Mouse (Mus musculus): Measurements from ENCODE around the gene Pex3. TPM values are rescaled to one million over a fixed set of nuclear protein-coding genes. Genes with fewer than 3 reads are reported as not detected.

Gene Pex3
- total RNA-seq, 1 experiment = 14.8 TPM

- DNase-seq (ENCODE audit: low read depth, low spot score) = peak; percentile 65
- Histone ChIP-seq H3K4me3 (ENCODE audit: insufficient read depth in 1 of 2, low read depth in 1 of 2, low read length in 2 of 2, poor library complexity in 1 of 2, severe bottlenecking in 1 of 2) (peak overlapping the region; percentile 47 to 96), H3K4me1 (ENCODE audit: control insufficient read depth in 2 of 2, insufficient read depth in 2 of 2, low read length in 2 of 2, poor library complexity in 1 of 2) (peaks cover 2 to 3% of the 10 kb centered on the region in 2 experiments; a peak in 1 of 4 replicates), H3K9ac (ENCODE audit: insufficient read depth, low read depth, low read length, poor library complexity, severe bottlenecking) (peak overlapping the region; percentile 46), H3K27ac (ENCODE audit: insufficient read depth, low read depth, low read length, poor library complexity, severe bottlenecking) (no peak overlapping the region), H3K36me3 (ENCODE audit: control insufficient read depth, insufficient read depth, low read length, poor library complexity, severe bottlenecking) (no peaks in the 10 kb centered on the region), H3K9me3 (ENCODE audit: control insufficient read depth, insufficient read depth, low read depth, low read length) (no peaks in the 10 kb centered on the region)
- TF ChIP-seq CHD2 (IDR thresholded peaks at IDR 0.05; ENCODE audit: low read depth, low read length) = no peak
- no peak for TF ChIP-seq ZC3H11A (IDR thresholded peaks at IDR 0.05; ENCODE audit: borderline replicate concordance, low read depth, low read length)
- TF ChIP-seq ZNF384 (IDR thresholded peaks at IDR 0.05; ENCODE audit: low read depth, low read length) = no peak
- TF ChIP-seq MAFK (IDR thresholded peaks at IDR 0.05; ENCODE audit: insufficient read depth, low read depth, low read length) = no peak
- TF ChIP-seq HCFC1 (IDR thresholded peaks at IDR 0.05; ENCODE audit: borderline replicate concordance, insufficient read depth, low read length) = no peak
- in situ Hi-C loops (cut with MboI; ENCODE audit: low sequenced_read_pairs in 2 of 2, unreplicated experiment in 2 of 2) = no loop called here
These were observed 51.9 kb downstream of the Pex3 start for GRCm38 (mm10) chr10:13500938-13501496.

- H3K27ac ChIP-seq (ENCODE audit: insufficient read depth, low read depth, low read length, poor library complexity, severe bottlenecking) = no peak overlapping the region
- no peaks in the 10 kb centered on the region for H3K36me3 ChIP-seq (ENCODE audit: control insufficient read depth, insufficient read depth, low read length, poor library complexity, severe bottlenecking)
- in situ Hi-C loops (cut with MboI; ENCODE audit: low sequenced_read_pairs in 2 of 2, unreplicated experiment in 2 of 2) = no loop called here
- H3K4me3 ChIP-seq (ENCODE audit: insufficient read depth in 1 of 2, low read depth in 1 of 2, low read length in 2 of 2, poor library complexity in 1 of 2, severe bottlenecking in 1 of 2) = peak overlapping the region in 1 of 2 experiments; percentile 96; a peak in 2 of 4 replicates
- H3K9ac ChIP-seq (ENCODE audit: insufficient read depth, low read depth, low read length, poor library complexity, severe bottlenecking) = 0 out of 2 replicates have a peak overlapping the region, but pooled peaks have one; percentile 10
- no peak for DNase-seq (ENCODE audit: low read depth, low spot score)
- no peaks in the 10 kb centered on the region for H3K9me3 ChIP-seq (ENCODE audit: control insufficient read depth, insufficient read depth, low read depth, low read length)
- peaks cover 2 to 3% of the 10 kb centered on the region in 2 experiments; a peak in 1 of 4 replicates for H3K4me1 ChIP-seq (ENCODE audit: control insufficient read depth in 2 of 2, insufficient read depth in 2 of 2, low read length in 2 of 2, poor library complexity in 1 of 2)
- TF ChIP-seq MAFK (IDR thresholded peaks at IDR 0.05; ENCODE audit: insufficient read depth, low read depth, low read length) (no peak), ZNF384 (IDR thresholded peaks at IDR 0.05; ENCODE audit: low read depth, low read length) (no peak)
These were observed 52.5 kb downstream of the Pex3 start for GRCm38 (mm10) chr10:13500473-13500872.

- H3K27ac ChIP-seq (ENCODE audit: insufficient read depth, low read depth, low read length, poor library complexity, severe bottlenecking) = no peak within 1 kb of the TSS
- in situ Hi-C loops (cut with MboI; ENCODE audit: low sequenced_read_pairs in 2 of 2, unreplicated experiment in 2 of 2) = no loop called here
- no peak for DNase-seq (ENCODE audit: low read depth, low spot score)
- H3K9ac ChIP-seq (ENCODE audit: insufficient read depth, low read depth, low read length, poor library complexity, severe bottlenecking) = no peak within 1 kb of the TSS
- H3K4me1 ChIP-seq (ENCODE audit: control insufficient read depth in 2 of 2, insufficient read depth in 2 of 2, low read length in 2 of 2, poor library complexity in 1 of 2) = peaks cover 2 to 3% of the 10 kb centered on the region in 2 experiments; a peak in 1 of 4 replicates
- H3K9me3 ChIP-seq (ENCODE audit: control insufficient read depth, insufficient read depth, low read depth, low read length) = no peaks in the 10 kb centered on the region
- H3K36me3 ChIP-seq (ENCODE audit: control insufficient read depth, insufficient read depth, low read length, poor library complexity, severe bottlenecking) = no peaks in the 10 kb centered on the region
- no peak within 1 kb of the TSS for H3K4me3 ChIP-seq (ENCODE audit: insufficient read depth in 1 of 2, low read depth in 1 of 2, low read length in 2 of 2, poor library complexity in 1 of 2, severe bottlenecking in 1 of 2)
- TF ChIP-seq ZC3H11A (IDR thresholded peaks at IDR 0.05; ENCODE audit: borderline replicate concordance, low read depth, low read length) = no peak
- TF ChIP-seq CHD2 (IDR thresholded peaks at IDR 0.05; ENCODE audit: low read depth, low read length) = no peak
- no peak for TF ChIP-seq HCFC1 (IDR thresholded peaks at IDR 0.05; ENCODE audit: borderline replicate concordance, insufficient read depth, low read length)
- TF ChIP-seq ZNF384 (IDR thresholded peaks at IDR 0.05; ENCODE audit: low read depth, low read length) = no peak
- no peak for TF ChIP-seq MAFK (IDR thresholded peaks at IDR 0.05; ENCODE audit: insufficient read depth, low read depth, low read length)
These were observed 53.6 kb downstream of the Pex3 start, which contains the start of gene Fuca2 for GRCm38 (mm10) chr10:13499331-13499730. Fuca2 (plus strand) TSS chr10:13499540.

- H3K27ac ChIP-seq (ENCODE audit: insufficient read depth, low read depth, low read length, poor library complexity, severe bottlenecking) = no peak overlapping the region
- TF ChIP-seq ZNF384 (IDR thresholded peaks at IDR 0.05; ENCODE audit: low read depth, low read length) = no peak
- TF ChIP-seq ZC3H11A (IDR thresholded peaks at IDR 0.05; ENCODE audit: borderline replicate concordance, low read depth, low read length) = no peak
- no peak for TF ChIP-seq HCFC1 (IDR thresholded peaks at IDR 0.05; ENCODE audit: borderline replicate concordance, insufficient read depth, low read length)
- no peak for TF ChIP-seq MAFK (IDR thresholded peaks at IDR 0.05; ENCODE audit: insufficient read depth, low read depth, low read length)
- TF ChIP-seq CHD2 (IDR thresholded peaks at IDR 0.05; ENCODE audit: low read depth, low read length) = no peak
- H3K36me3 ChIP-seq (ENCODE audit: control insufficient read depth, insufficient read depth, low read length, poor library complexity, severe bottlenecking) = no peaks in the 10 kb centered on the region
- no peak overlapping the region for H3K9ac ChIP-seq (ENCODE audit: insufficient read depth, low read depth, low read length, poor library complexity, severe bottlenecking)
- in situ Hi-C loops (cut with MboI; ENCODE audit: low sequenced_read_pairs in 2 of 2, unreplicated experiment in 2 of 2) = no loop called here
- DNase-seq (ENCODE audit: low read depth, low spot score) = no peak
- no peak overlapping the region for H3K4me3 ChIP-seq (ENCODE audit: insufficient read depth in 1 of 2, low read depth in 1 of 2, low read length in 2 of 2, poor library complexity in 1 of 2, severe bottlenecking in 1 of 2)
- H3K9me3 ChIP-seq (ENCODE audit: control insufficient read depth, insufficient read depth, low read depth, low read length) = no peaks in the 10 kb centered on the region
- H3K4me1 ChIP-seq (ENCODE audit: control insufficient read depth in 2 of 2, insufficient read depth in 2 of 2, low read length in 2 of 2, poor library complexity in 1 of 2) = peaks cover 2 to 3% of the 10 kb centered on the region in 2 experiments; a peak in 1 of 4 replicates
These were observed 56.6 kb downstream of the Pex3 start for GRCm38 (mm10) chr10:13496315-13496714.
